Mouse (Mus musculus): ENCODE measurements around the gene Spint2. TPM values are rescaled to one million over a fixed set of nuclear protein-coding genes. Genes with fewer than 3 reads are reported as not detected.
A peak's percentile ranks its signal among the peaks of the same experiment; 100 is the strongest.

Gene Spint2
- polyA plus RNA-seq, 1 experiment from 2014 or later: 34.0 TPM

DNA sequence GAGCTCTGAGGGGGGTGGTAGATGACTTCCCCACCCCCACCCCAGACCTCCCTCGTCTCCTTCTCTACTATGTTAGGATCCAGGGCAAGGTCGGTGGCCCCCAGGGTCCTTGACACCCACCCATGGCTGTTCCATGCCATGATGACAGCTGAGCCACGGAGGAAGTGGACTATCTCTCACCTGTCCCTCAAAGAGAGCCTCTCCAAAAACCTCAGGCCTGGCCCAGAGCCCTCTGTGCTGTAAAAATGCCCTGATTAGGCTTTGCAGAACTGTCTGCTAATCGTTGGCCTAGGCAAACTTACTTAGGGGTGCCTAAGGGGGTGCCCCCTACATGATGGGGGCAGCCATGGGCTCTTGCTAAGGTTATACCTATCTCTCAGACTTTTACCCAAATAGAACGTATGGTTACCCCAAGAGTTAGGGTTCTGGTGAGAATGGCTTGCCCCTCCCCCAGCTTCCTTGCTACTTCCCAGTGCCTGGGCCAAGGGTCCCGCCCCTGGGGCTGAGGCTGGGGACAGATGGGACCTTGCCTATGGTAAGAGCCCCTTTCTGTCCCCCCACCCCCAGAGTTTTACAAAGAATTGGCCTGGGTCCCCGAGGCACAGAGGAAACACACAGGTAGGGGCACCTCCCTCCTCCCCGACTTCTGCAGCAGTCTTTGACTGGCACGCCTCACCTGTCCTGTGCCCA, 32.0 kb upstream of the Spint2 start:
- 40% methylated on average over 9 of the region's 9 CpGs for WGBS (ENCODE audit: insufficient replicate concordance)
- Histone ChIP-seq H3K9ac (no peak overlapping the region), H3K4me2 (no peak overlapping the region), H3K27me3 (peaks cover 30% of the 10 kb centered on the region), H3K27ac (replicated peaks) (no peak overlapping the region), H3K4me3 (replicated peaks) (no peak overlapping the region), H3K4me1 (replicated peaks) (peaks cover 40% of the 10 kb centered on the region), H3K36me3 (replicated peaks) (no peaks in the 10 kb centered on the region), H3K9me3 (replicated peaks) (no peaks in the 10 kb centered on the region)
- no peak for ATAC-seq (ENCODE audit: insufficient read depth)

DNA sequence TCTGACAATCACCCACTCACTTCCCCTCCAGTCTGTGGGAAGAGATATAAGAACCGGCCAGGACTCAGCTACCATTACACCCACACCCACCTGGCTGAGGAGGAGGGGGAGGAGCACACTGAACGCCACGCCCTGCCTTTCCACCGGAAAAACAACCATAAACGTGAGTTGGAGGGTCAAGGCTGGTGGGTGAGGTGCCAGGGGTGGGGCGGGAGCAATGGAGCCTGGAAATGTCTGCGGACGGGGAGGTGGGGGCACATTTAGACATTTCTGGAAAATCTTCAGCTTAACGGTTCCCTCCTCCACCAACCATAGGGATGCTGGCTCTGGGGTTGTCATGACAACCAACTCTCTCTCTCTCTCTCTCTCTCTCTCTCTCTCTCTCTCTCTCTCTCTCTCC, 31.3 kb upstream of the Spint2 start:
- no peak for ATAC-seq (ENCODE audit: insufficient read depth)
- Histone ChIP-seq H3K27me3 (peaks cover 37% of the 10 kb centered on the region), H3K36me3 (replicated peaks) (no peaks in the 10 kb centered on the region), H3K9me3 (replicated peaks) (no peaks in the 10 kb centered on the region), H3K9ac (no peak overlapping the region), H3K4me3 (replicated peaks) (no peak overlapping the region), H3K4me2 (no peak overlapping the region), H3K27ac (replicated peaks) (no peak overlapping the region), H3K4me1 (replicated peaks) (peaks cover 40% of the 10 kb centered on the region)
- WGBS (ENCODE audit: insufficient replicate concordance): 21% methylated on average over 9 of the region's 9 CpGs

- Histone ChIP-seq H3K9ac (0 out of 2 replicates have a peak overlapping the region, but pooled peaks have one; percentile 46), H3K4me1 (replicated peaks) (peaks cover 46% of the 10 kb centered on the region), H3K4me3 (replicated peaks) (peak overlapping the region; percentile 54), H3K9me3 (replicated peaks) (no peaks in the 10 kb centered on the region), H3K4me2 (peak overlapping the region; percentile 87), H3K27ac (replicated peaks) (no peak overlapping the region), H3K36me3 (replicated peaks) (no peaks in the 10 kb centered on the region), H3K27me3 (peaks cover 64% of the 10 kb centered on the region)
- WGBS (ENCODE audit: insufficient replicate concordance): 7% methylated on average over 5 of the region's 5 CpGs
- ATAC-seq (ENCODE audit: insufficient read depth): no peak
Measured at GRCm38 (mm10) chr7:29309749-29310148, 28.0 kb upstream of the Spint2 start.

GRCm38 (mm10) chr7:29309221-29309721, 27.6 kb upstream of the Spint2 start:
- Histone ChIP-seq H3K27me3 (peaks cover 69% of the 10 kb centered on the region), H3K4me3 (replicated peaks) (peak overlapping the region; percentile 54), H3K36me3 (replicated peaks) (no peaks in the 10 kb centered on the region), H3K27ac (replicated peaks) (no peak overlapping the region), H3K9ac (peak overlapping the region; percentile 46; the same call in 1 of the 2 replicates), H3K4me1 (replicated peaks) (peaks cover 51% of the 10 kb centered on the region), H3K4me2 (peak overlapping the region; percentile 87), H3K9me3 (replicated peaks) (no peaks in the 10 kb centered on the region)
- ATAC-seq (ENCODE audit: insufficient read depth): 0 out of 2 replicates have a peak, but pooled peaks have one; percentile 7
- 1% methylated on average over 36 of the region's 36 CpGs for WGBS (ENCODE audit: insufficient replicate concordance)

DNA sequence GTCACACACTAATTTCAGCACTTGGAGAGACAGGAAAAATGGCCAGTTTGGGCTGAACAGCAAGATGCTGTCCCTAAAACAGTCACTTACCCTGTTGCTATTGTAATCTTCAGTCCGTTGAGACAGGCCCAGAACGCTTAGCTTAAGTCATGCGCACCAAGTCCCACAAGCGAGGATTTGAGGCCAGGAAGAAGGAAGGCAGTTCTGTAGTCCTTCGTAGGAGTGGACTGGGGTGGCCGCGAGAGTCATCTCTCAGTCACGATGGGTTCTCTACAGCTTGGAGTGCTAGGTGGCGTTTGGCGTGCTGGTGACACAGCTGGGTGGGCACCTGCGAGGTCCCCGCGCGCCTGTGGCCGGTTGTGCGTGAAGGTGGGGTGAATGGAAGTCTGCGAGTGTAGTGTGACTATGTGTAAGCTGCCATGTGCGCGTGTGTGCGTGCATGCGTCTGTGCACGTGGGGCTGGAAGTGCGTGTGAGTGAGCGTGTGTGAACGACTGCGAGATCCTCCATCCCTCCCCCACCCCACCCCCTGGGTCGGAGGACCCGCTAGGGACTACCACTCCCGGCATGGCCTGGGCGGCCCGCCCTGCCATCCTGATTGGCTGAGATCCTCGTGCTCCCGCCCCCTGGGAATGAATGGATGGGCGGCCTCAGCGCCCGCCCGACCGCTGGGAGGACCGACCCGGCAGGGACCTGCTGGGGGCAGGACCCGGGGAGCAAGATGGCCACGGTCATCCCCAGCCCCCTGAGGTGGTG, 25.8 kb upstream of the Spint2 start:
- peak overlapping the region; percentile 51 for H3K9ac ChIP-seq
- H3K27ac ChIP-seq (replicated peaks): no peak overlapping the region
- no peaks in the 10 kb centered on the region for H3K9me3 ChIP-seq (replicated peaks)
- H3K4me1 ChIP-seq (replicated peaks): peaks cover 54% of the 10 kb centered on the region
- H3K4me3 ChIP-seq (replicated peaks): peak overlapping the region; percentile 65
- peak overlapping the region; percentile 87 for H3K4me2 ChIP-seq
- peak; percentile 79 for ATAC-seq (ENCODE audit: insufficient read depth)
- under 1% methylated on average over 42 of the region's 42 CpGs for WGBS (ENCODE audit: insufficient replicate concordance)
- H3K27me3 ChIP-seq: peaks cover 87% of the 10 kb centered on the region
- H3K36me3 ChIP-seq (replicated peaks): no peaks in the 10 kb centered on the region

GRCm38 (mm10) chr7:29306619-29307018, 24.9 kb upstream of the Spint2 start:
- H3K36me3 ChIP-seq (replicated peaks): no peaks in the 10 kb centered on the region
- no peak overlapping the region for H3K4me3 ChIP-seq (replicated peaks)
- 0 out of 2 replicates have a peak overlapping the region, but pooled peaks have one; percentile 87 for H3K4me2 ChIP-seq
- no peak for ATAC-seq (ENCODE audit: insufficient read depth)
- H3K27ac ChIP-seq (replicated peaks): no peak overlapping the region
- 25% methylated on average over 7 of the region's 7 CpGs for WGBS (ENCODE audit: insufficient replicate concordance)
- no peaks in the 10 kb centered on the region for H3K9me3 ChIP-seq (replicated peaks)
- H3K27me3 ChIP-seq: peaks cover 96% of the 10 kb centered on the region
- no peak overlapping the region for H3K9ac ChIP-seq
- H3K4me1 ChIP-seq (replicated peaks): peaks cover 54% of the 10 kb centered on the region

GRCm38 (mm10) chr7:29306108-29306507, 24.4 kb upstream of the Spint2 start:
- Histone ChIP-seq H3K4me1 (replicated peaks) (peaks cover 54% of the 10 kb centered on the region), H3K9me3 (replicated peaks) (no peaks in the 10 kb centered on the region)
- 57% methylated on average over 7 of the region's 7 CpGs for WGBS (ENCODE audit: insufficient replicate concordance)

GRCm38 (mm10) chr7:29305263-29305988, 23.7 kb upstream of the Spint2 start:
- Histone ChIP-seq H3K27me3 (peaks cover 91% of the 10 kb centered on the region), H3K36me3 (replicated peaks) (no peaks in the 10 kb centered on the region), H3K4me1 (replicated peaks) (peaks cover 48% of the 10 kb centered on the region), H3K9ac (no peak overlapping the region), H3K4me3 (replicated peaks) (peak overlapping the region; percentile 49; the same call in 1 of the 2 replicates), H3K27ac (replicated peaks) (no peak overlapping the region), H3K4me2 (peak overlapping the region; percentile 73), H3K9me3 (replicated peaks) (no peaks in the 10 kb centered on the region)
- WGBS (ENCODE audit: insufficient replicate concordance): 32% methylated on average over 9 of the region's 9 CpGs
- no peak for ATAC-seq (ENCODE audit: insufficient read depth)

More at GRCm38 (mm10) chr7:29306108-29306507, 24.4 kb upstream of the Spint2 start:
- Histone ChIP-seq H3K4me2 (no peak overlapping the region), H3K27me3 (peaks cover 98% of the 10 kb centered on the region), H3K36me3 (replicated peaks) (no peaks in the 10 kb centered on the region), H3K9ac (no peak overlapping the region), H3K4me3 (replicated peaks) (no peak overlapping the region), H3K27ac (replicated peaks) (no peak overlapping the region)
- no peak for ATAC-seq (ENCODE audit: insufficient read depth)

DNA sequence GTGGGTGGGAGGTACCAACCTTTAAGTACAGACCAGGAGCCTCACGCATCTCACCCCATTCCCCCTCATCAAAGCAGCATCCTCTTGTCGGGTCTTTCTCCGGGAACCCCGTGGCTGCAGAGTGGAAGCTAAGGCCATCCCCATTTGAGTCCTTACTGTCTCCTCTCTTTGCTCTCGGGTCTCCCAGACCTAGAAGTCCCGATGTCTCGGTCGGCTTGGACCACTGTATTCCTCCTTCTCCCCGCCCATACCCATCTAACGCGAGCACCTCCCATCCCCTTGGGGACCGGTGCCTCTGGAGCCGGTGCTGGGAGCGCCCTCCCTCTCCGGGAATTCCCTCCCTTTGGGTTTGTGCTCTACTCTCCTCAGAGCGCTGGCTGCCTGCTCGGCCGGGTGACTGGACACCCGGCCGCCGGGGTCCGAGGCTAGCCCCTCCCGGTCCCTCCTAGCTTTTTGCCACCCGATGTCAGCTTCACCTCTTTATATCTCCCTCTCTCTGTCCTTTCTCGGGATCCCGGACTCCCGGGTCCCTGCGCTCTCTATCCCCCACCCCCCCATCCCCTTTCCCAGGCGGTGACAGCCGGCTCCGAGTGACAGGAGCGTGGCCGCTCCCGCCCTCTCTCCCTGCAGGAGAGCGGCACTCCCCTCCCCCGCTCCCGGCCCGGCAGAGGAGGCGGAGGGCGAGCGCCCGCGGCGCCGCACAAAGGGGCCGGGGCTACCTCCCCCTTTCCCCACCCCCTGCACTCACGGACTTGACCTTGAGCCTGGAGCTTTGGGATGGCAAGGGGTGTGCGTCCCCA, 23.0 kb upstream of the Spint2 start:
- H3K36me3 ChIP-seq (replicated peaks): no peaks in the 10 kb centered on the region
- no peak for ATAC-seq (ENCODE audit: insufficient read depth)
- no peaks in the 10 kb centered on the region for H3K9me3 ChIP-seq (replicated peaks)
- H3K4me3 ChIP-seq (replicated peaks): peak overlapping the region; percentile 49
- no peak overlapping the region for H3K27ac ChIP-seq (replicated peaks)
- H3K27me3 ChIP-seq: peaks cover 83% of the 10 kb centered on the region
- no peak overlapping the region for H3K9ac ChIP-seq
- H3K4me2 ChIP-seq: peak overlapping the region; percentile 73
- H3K4me1 ChIP-seq (replicated peaks): peaks cover 46% of the 10 kb centered on the region
- WGBS (ENCODE audit: insufficient replicate concordance): 1% methylated on average over 48 of the region's 48 CpGs

GRCm38 (mm10) chr7:29303738-29304462, 22.2 kb upstream of the Spint2 start, which contains the start of gene Dpf1:
Gene Dpf1, plus strand, starts transcription at chr7:29303951.
- 1% methylated on average over 67 of the region's 67 CpGs for WGBS (ENCODE audit: insufficient replicate concordance)

More at GRCm38 (mm10) chr7:29303738-29304462, 22.2 kb upstream of the Spint2 start, which contains the start of gene Dpf1:
- peak within 1 kb of the TSS; percentile 73 for H3K4me2 ChIP-seq
- H3K27ac ChIP-seq (replicated peaks): no peak within 1 kb of the TSS
- ATAC-seq (ENCODE audit: insufficient read depth): peak; percentile 61
- H3K4me3 ChIP-seq (replicated peaks): peak within 1 kb of the TSS; percentile 49
- peaks cover 39% of the 10 kb centered on the region for H3K4me1 ChIP-seq (replicated peaks)
- H3K27me3 ChIP-seq: peaks cover 76% of the 10 kb centered on the region
- no peaks in the 10 kb centered on the region for H3K9me3 ChIP-seq (replicated peaks)
- H3K36me3 ChIP-seq (replicated peaks): no peaks in the 10 kb centered on the region
- no peak within 1 kb of the TSS for H3K9ac ChIP-seq

Measured in liver, embryonic 15.5 days (tissue).